Mouse (Mus musculus): ENCODE measurements around the gene Gm13290. TPM values are rescaled to one million over a fixed set of nuclear protein-coding genes. Genes with fewer than 3 reads are reported as not detected.
A peak's percentile ranks its signal among the peaks of the same experiment; 100 is the strongest.
"Not testable (repeated sequence)": the region's sequence is repeated elsewhere in the genome, so short reads cannot be mapped to it uniquely, and the experiment has no call there.

Gene Gm13290
- polyA plus RNA-seq, 1 experiment from 2014 or later = 0.13 TPM

DNA sequence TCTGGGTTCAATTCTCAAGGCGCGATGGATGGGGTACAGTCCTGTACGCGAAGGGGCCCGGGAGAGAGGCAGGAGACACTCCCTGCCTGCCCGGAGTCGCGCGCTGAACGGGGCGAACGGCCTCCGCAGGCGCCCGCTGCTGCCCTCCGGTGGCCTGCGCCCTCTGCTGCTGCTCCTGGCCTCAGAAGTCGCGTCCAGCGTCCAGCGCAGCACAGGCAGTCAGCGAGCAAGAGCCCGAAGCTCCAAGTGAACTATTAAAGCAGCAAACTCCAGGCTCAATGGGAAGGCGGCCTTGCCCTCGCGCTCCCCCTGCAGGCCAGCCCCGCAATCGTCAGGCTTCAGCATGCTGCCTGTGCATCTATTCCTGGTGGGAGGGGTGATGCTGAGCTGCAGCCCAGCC is 13.2 kb upstream of the Gm13290 start:
- H3K4me1 ChIP-seq (replicated peaks; ENCODE audit: control insufficient read depth, insufficient read depth, low read length); H3K27me3 ChIP-seq (replicated peaks; ENCODE audit: control insufficient read depth, insufficient read depth, low read length); H3K9me3 ChIP-seq (ENCODE audit: control insufficient read depth); H3K9ac ChIP-seq (ENCODE audit: low read depth, low read length); ATAC-seq; H3K36me3 ChIP-seq (ENCODE audit: control insufficient read depth, insufficient read depth): not testable (repeated sequence)
- 2% methylated on average over 19 of the region's 28 CpGs for WGBS
- Histone ChIP-seq H3K4me2 (replicated peaks; ENCODE audit: low read depth) (peak overlapping the region; percentile 52), H3K4me3 (ENCODE audit: low read depth, low read length) (peak overlapping the region; percentile 24), H3K27ac (ENCODE audit: low read depth, low read length) (peak overlapping the region; percentile 54; the same call in 1 of the 2 replicates)
- TF ChIP-seq CTCF (IDR thresholded peaks at IDR 0.05; ENCODE audit: low read depth) = peak; percentile 76

DNA sequence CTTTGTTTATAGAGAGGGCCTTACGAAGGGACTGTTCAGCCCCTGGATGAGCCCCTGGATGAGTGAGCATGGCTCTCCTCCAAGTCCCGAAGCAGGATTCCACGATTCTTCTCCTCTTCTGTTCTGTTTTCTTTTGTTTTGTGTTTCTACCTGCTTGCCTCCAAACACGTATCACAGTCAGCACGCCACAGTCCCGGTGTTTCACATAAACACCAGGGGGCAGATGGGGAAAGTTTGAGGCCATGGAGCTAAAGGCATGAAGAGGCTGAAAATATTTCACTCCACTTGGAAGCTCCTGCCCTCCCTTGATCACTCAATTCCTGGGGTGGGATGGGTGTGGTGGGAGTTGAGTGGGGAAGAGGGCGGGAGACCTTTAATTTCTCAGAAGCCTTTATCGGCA is 11.9 kb upstream of the Gm13290 start:
- H3K4me3 ChIP-seq (ENCODE audit: low read depth, low read length); H3K27ac ChIP-seq (ENCODE audit: low read depth, low read length); H3K9ac ChIP-seq (ENCODE audit: low read depth, low read length); H3K36me3 ChIP-seq (ENCODE audit: control insufficient read depth, insufficient read depth); H3K27me3 ChIP-seq (replicated peaks; ENCODE audit: control insufficient read depth, insufficient read depth, low read length); H3K4me2 ChIP-seq (replicated peaks; ENCODE audit: low read depth); H3K9me3 ChIP-seq (ENCODE audit: control insufficient read depth); H3K4me1 ChIP-seq (replicated peaks; ENCODE audit: control insufficient read depth, insufficient read depth, low read length); ATAC-seq: not testable (repeated sequence)
- WGBS = 68% methylated on average over 6 of the region's 8 CpGs
- TF ChIP-seq CTCF (IDR thresholded peaks at IDR 0.05; ENCODE audit: low read depth) = 0 out of 2 replicates have a peak, but pooled peaks have one; percentile 3

DNA sequence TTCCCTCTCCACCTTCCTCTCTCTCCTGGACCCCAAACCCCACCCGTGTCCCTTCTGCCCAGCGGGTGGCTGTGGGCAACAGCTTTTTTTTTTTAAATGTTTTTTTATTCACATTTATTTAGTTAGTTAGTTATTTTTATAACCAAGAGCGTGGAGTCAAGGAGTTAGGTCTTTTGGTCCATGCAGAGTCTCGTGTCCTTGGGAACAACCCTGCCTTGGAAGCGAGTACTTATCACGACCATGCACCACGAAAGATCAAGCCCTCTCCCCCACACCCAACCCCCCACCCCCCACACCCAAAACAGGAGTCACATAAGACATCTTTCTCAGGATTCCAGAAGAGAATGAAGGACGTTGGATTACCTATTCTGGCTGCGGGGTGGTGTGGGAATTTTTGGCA is 11.3 kb upstream of the Gm13290 start:
- not testable (repeated sequence) for H3K36me3 ChIP-seq (ENCODE audit: control insufficient read depth, insufficient read depth); H3K27me3 ChIP-seq (replicated peaks; ENCODE audit: control insufficient read depth, insufficient read depth, low read length); H3K9ac ChIP-seq (ENCODE audit: low read depth, low read length); H3K27ac ChIP-seq (ENCODE audit: low read depth, low read length); H3K4me2 ChIP-seq (replicated peaks; ENCODE audit: low read depth); H3K9me3 ChIP-seq (ENCODE audit: control insufficient read depth); H3K4me3 ChIP-seq (ENCODE audit: low read depth, low read length); H3K4me1 ChIP-seq (replicated peaks; ENCODE audit: control insufficient read depth, insufficient read depth, low read length); ATAC-seq
- 63% methylated on average over 8 of the region's 9 CpGs for WGBS

DNA sequence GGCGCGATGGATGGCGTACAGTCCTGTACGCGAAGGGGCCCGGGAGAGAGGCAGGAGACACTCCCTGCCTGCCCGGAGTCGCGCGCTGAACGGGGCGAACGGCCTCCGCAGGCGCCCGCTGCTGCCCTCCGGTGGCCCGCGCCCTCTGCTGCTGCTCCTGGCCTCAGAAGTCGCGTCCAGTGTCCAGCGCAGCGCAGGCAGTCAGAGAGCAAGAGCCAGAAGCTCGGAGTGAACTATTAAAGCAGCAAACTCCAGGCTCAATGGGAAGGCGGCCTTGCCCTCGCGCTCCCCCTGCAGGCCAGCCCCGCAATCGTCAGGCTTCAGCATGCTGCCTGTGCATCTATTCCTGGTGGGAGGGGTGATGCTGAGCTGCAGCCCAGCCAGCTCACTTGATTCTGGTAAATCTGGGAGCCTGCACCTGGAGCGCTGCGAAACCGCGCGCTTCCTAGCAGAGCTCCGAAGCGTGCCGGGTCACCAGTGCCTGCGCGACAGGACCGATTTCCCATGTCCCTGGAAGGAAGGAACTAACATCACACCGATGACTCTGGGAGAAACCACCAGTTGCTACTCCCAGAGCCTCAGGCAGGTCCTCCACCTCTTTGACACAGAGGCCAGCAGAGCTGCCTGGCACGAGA is 10.1 kb upstream of the Gm13290 start:
- not testable (repeated sequence) for H3K27me3 ChIP-seq (replicated peaks; ENCODE audit: control insufficient read depth, insufficient read depth, low read length); H3K9ac ChIP-seq (ENCODE audit: low read depth, low read length); H3K4me1 ChIP-seq (replicated peaks; ENCODE audit: control insufficient read depth, insufficient read depth, low read length); ATAC-seq; H3K27ac ChIP-seq (ENCODE audit: low read depth, low read length); H3K9me3 ChIP-seq (ENCODE audit: control insufficient read depth); H3K36me3 ChIP-seq (ENCODE audit: control insufficient read depth, insufficient read depth)
- 2% methylated on average over 25 of the region's 42 CpGs for WGBS
- Histone ChIP-seq H3K4me3 (ENCODE audit: low read depth, low read length) (peak overlapping the region; percentile 23; the same call in 1 of the 2 replicates), H3K4me2 (replicated peaks; ENCODE audit: low read depth) (peak overlapping the region; percentile 57)
- peak; percentile 75 for TF ChIP-seq CTCF (IDR thresholded peaks at IDR 0.05; ENCODE audit: low read depth)

DNA sequence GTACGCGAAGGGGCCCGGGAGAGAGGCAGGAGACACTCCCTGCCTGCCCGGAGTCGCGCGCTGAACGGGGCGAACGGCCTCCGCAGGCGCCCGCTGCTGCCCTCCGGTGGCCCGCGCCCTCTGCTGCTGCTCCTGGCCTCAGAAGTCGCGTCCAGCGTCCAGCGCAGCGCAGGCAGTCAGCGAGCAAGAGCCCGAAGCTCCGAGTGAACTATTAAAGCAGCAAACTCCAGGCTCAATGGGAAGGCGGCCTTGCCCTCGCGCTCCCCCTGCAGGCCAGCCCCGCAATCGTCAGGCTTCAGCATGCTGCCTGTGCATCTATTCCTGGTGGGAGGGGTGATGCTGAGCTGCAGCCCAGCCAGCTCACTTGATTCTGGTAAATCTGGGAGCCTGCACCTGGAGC is 3.0 kb downstream of the Gm13290 start, which contains the start of gene Gm13289:
Gm13289 (plus strand) TSS at position 301 of the 400 bp plus-strand sequence.
- not testable (repeated sequence) for H3K4me3 ChIP-seq (ENCODE audit: low read depth, low read length); H3K9me3 ChIP-seq (ENCODE audit: control insufficient read depth); H3K4me1 ChIP-seq (replicated peaks; ENCODE audit: control insufficient read depth, insufficient read depth, low read length); H3K36me3 ChIP-seq (ENCODE audit: control insufficient read depth, insufficient read depth); H3K4me2 ChIP-seq (replicated peaks; ENCODE audit: low read depth); H3K27ac ChIP-seq (ENCODE audit: low read depth, low read length); ATAC-seq; H3K27me3 ChIP-seq (replicated peaks; ENCODE audit: control insufficient read depth, insufficient read depth, low read length); H3K9ac ChIP-seq (ENCODE audit: low read depth, low read length)
- no CpG with 5 or more reads among the region's 29 CpGs for WGBS

DNA sequence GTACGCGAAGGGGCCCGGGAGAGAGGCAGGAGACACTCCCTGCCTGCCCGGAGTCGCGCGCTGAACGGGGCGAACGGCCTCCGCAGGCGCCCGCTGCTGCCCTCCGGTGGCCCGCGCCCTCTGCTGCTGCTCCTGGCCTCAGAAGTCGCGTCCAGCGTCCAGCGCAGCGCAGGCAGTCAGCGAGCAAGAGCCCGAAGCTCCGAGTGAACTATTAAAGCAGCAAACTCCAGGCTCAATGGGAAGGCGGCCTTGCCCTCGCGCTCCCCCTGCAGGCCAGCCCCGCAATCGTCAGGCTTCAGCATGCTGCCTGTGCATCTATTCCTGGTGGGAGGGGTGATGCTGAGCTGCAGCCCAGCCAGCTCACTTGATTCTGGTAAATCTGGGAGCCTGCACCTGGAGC is 5.9 kb downstream of the Gm13290 start, which contains the start of gene Gm13272:
Gm13272 (plus strand) TSS at position 301 of the 400 bp plus-strand sequence.
- WGBS = no CpG with 5 or more reads among the region's 29 CpGs
- not testable (repeated sequence) for H3K4me3 ChIP-seq (ENCODE audit: low read depth, low read length); H3K9me3 ChIP-seq (ENCODE audit: control insufficient read depth); H3K9ac ChIP-seq (ENCODE audit: low read depth, low read length); H3K27ac ChIP-seq (ENCODE audit: low read depth, low read length); H3K4me2 ChIP-seq (replicated peaks; ENCODE audit: low read depth); H3K4me1 ChIP-seq (replicated peaks; ENCODE audit: control insufficient read depth, insufficient read depth, low read length); H3K36me3 ChIP-seq (ENCODE audit: control insufficient read depth, insufficient read depth); ATAC-seq; H3K27me3 ChIP-seq (replicated peaks; ENCODE audit: control insufficient read depth, insufficient read depth, low read length)

DNA sequence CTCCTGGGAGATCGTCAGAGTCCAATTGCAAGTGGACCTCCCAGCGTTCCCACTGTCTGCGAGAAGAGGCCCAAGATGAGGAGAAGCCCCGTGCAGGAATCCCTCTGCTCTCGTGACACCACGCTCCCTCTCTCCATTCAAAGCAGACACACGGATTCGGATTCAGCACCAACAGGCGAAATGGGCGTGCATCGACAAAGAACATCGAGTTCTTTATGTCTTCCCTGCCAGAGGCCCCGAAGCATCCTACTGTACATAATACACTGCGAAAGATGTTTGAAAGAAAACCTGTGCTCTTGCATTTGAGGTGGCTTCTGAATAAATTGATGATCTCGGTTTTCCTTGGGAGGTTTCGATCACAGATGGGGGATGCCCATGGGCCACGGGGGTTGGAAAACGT is 6.7 kb downstream of the Gm13290 start:
- H3K9ac ChIP-seq (ENCODE audit: low read depth, low read length); H3K4me2 ChIP-seq (replicated peaks; ENCODE audit: low read depth); H3K9me3 ChIP-seq (ENCODE audit: control insufficient read depth); ATAC-seq; H3K27ac ChIP-seq (ENCODE audit: low read depth, low read length); H3K36me3 ChIP-seq (ENCODE audit: control insufficient read depth, insufficient read depth); H3K4me3 ChIP-seq (ENCODE audit: low read depth, low read length); H3K27me3 ChIP-seq (replicated peaks; ENCODE audit: control insufficient read depth, insufficient read depth, low read length); H3K4me1 ChIP-seq (replicated peaks; ENCODE audit: control insufficient read depth, insufficient read depth, low read length): not testable (repeated sequence)
- 46% methylated on average over 15 of the region's 18 CpGs for WGBS

DNA sequence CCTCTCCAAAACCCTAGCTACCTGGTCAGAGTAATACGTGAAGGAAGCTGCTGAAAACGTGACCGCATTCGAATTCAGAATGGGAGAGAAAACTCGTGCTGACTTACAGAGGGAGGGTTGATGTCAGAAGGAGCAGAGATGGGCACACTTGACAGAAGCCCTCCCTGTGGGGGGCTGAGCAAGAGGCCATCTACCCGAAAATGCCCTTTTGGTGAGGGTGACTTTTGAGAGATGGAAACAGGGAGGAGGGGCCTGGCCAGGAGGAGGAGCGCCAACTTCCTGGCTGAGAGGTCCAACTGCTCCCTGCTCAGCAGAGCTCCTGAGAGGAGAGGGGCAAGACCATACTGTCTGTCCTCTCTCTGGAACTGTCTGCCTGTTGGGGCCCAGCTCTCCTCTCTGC is 8.2 kb downstream of the Gm13290 start, which contains the start of gene Ifnz:
Ifnz (plus strand) TSS at position 301 of the 400 bp plus-strand sequence.
- 24% methylated on average over 4 of the region's 7 CpGs for WGBS
- ATAC-seq; H3K9me3 ChIP-seq (ENCODE audit: control insufficient read depth); H3K9ac ChIP-seq (ENCODE audit: low read depth, low read length); H3K4me1 ChIP-seq (replicated peaks; ENCODE audit: control insufficient read depth, insufficient read depth, low read length); H3K4me3 ChIP-seq (ENCODE audit: low read depth, low read length); H3K27me3 ChIP-seq (replicated peaks; ENCODE audit: control insufficient read depth, insufficient read depth, low read length); H3K36me3 ChIP-seq (ENCODE audit: control insufficient read depth, insufficient read depth); H3K27ac ChIP-seq (ENCODE audit: low read depth, low read length): not testable (repeated sequence)
- peak within 1 kb of the TSS; percentile 51 for H3K4me2 ChIP-seq (replicated peaks; ENCODE audit: low read depth)
